Mouse (Mus musculus): Measurements from ENCODE around the gene Slc15a4. TPM values are rescaled to one million over a fixed set of nuclear protein-coding genes. Genes with fewer than 3 reads are reported as not detected.

Gene Slc15a4
- polyA plus RNA-seq, 1 experiment from 2014 or later = 17.6 TPM

GRCm38 (mm10) chr5:127649077-127649476 lies 16.4 kb upstream of the Slc15a4 start:
- Histone ChIP-seq H3K4me2 (no peak overlapping the region), H3K4me1 (replicated peaks; ENCODE audit: control insufficient read depth, insufficient read depth, low read length) (no peaks in the 10 kb centered on the region), H3K27ac (ENCODE audit: low read depth, low read length) (no peak overlapping the region), H3K36me3 (ENCODE audit: control insufficient read depth, insufficient read depth, low read length) (no peaks in the 10 kb centered on the region), H3K4me3 (ENCODE audit: low read depth, low read length) (no peak overlapping the region), H3K9me3 (ENCODE audit: control insufficient read depth, low read length) (no peaks in the 10 kb centered on the region), H3K27me3 (replicated peaks; ENCODE audit: control insufficient read depth, insufficient read depth, low read length) (no peaks in the 10 kb centered on the region), H3K9ac (ENCODE audit: low read depth, low read length) (no peak overlapping the region)
- ATAC-seq (replicated peaks; ENCODE audit: low FRiP score) (no peak), DNase-seq (ENCODE audit: low spot score) (no peak)

GRCm38 (mm10) chr5:127648046-127648445 lies 15.3 kb upstream of the Slc15a4 start:
- no peak for DNase-seq (ENCODE audit: low spot score)
- H3K9ac ChIP-seq (ENCODE audit: low read depth, low read length) = no peak overlapping the region
- no peak for ATAC-seq (replicated peaks; ENCODE audit: low FRiP score)
- WGBS = 69% methylated on average over 6 of the region's 6 CpGs
- H3K36me3 ChIP-seq (ENCODE audit: control insufficient read depth, insufficient read depth, low read length) = no peaks in the 10 kb centered on the region
- H3K27ac ChIP-seq (ENCODE audit: low read depth, low read length) = no peak overlapping the region
- H3K4me3 ChIP-seq (ENCODE audit: low read depth, low read length) = no peak overlapping the region
- no peak overlapping the region for H3K4me2 ChIP-seq
- H3K9me3 ChIP-seq (ENCODE audit: control insufficient read depth, low read length) = no peaks in the 10 kb centered on the region
- no peaks in the 10 kb centered on the region for H3K27me3 ChIP-seq (replicated peaks; ENCODE audit: control insufficient read depth, insufficient read depth, low read length)
- no peaks in the 10 kb centered on the region for H3K4me1 ChIP-seq (replicated peaks; ENCODE audit: control insufficient read depth, insufficient read depth, low read length)

GRCm38 (mm10) chr5:127641185-127641958 lies 8.7 kb upstream of the Slc15a4 start:
- DNase-seq (ENCODE audit: low spot score) (no peak), ATAC-seq (replicated peaks; ENCODE audit: low FRiP score) (no peak)
- Histone ChIP-seq H3K4me3 (ENCODE audit: low read depth, low read length) (no peak overlapping the region), H3K36me3 (ENCODE audit: control insufficient read depth, insufficient read depth, low read length) (no peaks in the 10 kb centered on the region), H3K4me1 (replicated peaks; ENCODE audit: control insufficient read depth, insufficient read depth, low read length) (no peaks in the 10 kb centered on the region), H3K9ac (ENCODE audit: low read depth, low read length) (no peak overlapping the region), H3K9me3 (ENCODE audit: control insufficient read depth, low read length) (no peaks in the 10 kb centered on the region; the same call in 1 of the 2 replicates), H3K4me2 (no peak overlapping the region), H3K27ac (ENCODE audit: low read depth, low read length) (no peak overlapping the region), H3K27me3 (replicated peaks; ENCODE audit: control insufficient read depth, insufficient read depth, low read length) (no peaks in the 10 kb centered on the region)
- 85% methylated on average over 15 of the region's 15 CpGs for whole genome bisulfite sequencing

- no peaks in the 10 kb centered on the region for H3K4me1 ChIP-seq (replicated peaks; ENCODE audit: control insufficient read depth, insufficient read depth, low read length)
- H3K27me3 ChIP-seq (replicated peaks; ENCODE audit: control insufficient read depth, insufficient read depth, low read length) = no peaks in the 10 kb centered on the region
- DNase-seq (ENCODE audit: low spot score) = no peak
- H3K9ac ChIP-seq (ENCODE audit: low read depth, low read length) = no peak overlapping the region
- H3K4me2 ChIP-seq = no peak overlapping the region
- no peaks in the 10 kb centered on the region; the same call in 1 of the 2 replicates for H3K9me3 ChIP-seq (ENCODE audit: control insufficient read depth, low read length)
- H3K4me3 ChIP-seq (ENCODE audit: low read depth, low read length) = no peak overlapping the region
- no peaks in the 10 kb centered on the region for H3K36me3 ChIP-seq (ENCODE audit: control insufficient read depth, insufficient read depth, low read length)
- WGBS = 86% methylated on average over 3 of the region's 3 CpGs
- no peak for ATAC-seq (replicated peaks; ENCODE audit: low FRiP score)
- no peak overlapping the region for H3K27ac ChIP-seq (ENCODE audit: low read depth, low read length)
These were observed 7.7 kb upstream of the Slc15a4 start for GRCm38 (mm10) chr5:127640359-127640758.

- H3K27me3 ChIP-seq (replicated peaks; ENCODE audit: control insufficient read depth, insufficient read depth, low read length) = no peaks in the 10 kb centered on the region
- no peak overlapping the region for H3K4me3 ChIP-seq (ENCODE audit: low read depth, low read length)
- H3K27ac ChIP-seq (ENCODE audit: low read depth, low read length) = no peak overlapping the region
- WGBS = 88% methylated on average over 13 of the region's 13 CpGs
- H3K4me1 ChIP-seq (replicated peaks; ENCODE audit: control insufficient read depth, insufficient read depth, low read length) = no peaks in the 10 kb centered on the region
- DNase-seq (ENCODE audit: low spot score) = no peak
- H3K9ac ChIP-seq (ENCODE audit: low read depth, low read length) = no peak overlapping the region
- H3K9me3 ChIP-seq (ENCODE audit: control insufficient read depth, low read length) = no peaks in the 10 kb centered on the region; the same call in 1 of the 2 replicates
- no peak for ATAC-seq (replicated peaks; ENCODE audit: low FRiP score)
- no peaks in the 10 kb centered on the region for H3K36me3 ChIP-seq (ENCODE audit: control insufficient read depth, insufficient read depth, low read length)
- no peak overlapping the region for H3K4me2 ChIP-seq
These were observed 6.9 kb upstream of the Slc15a4 start for GRCm38 (mm10) chr5:127639635-127640034.

GRCm38 (mm10) chr5:127639067-127639605 lies 6.4 kb upstream of the Slc15a4 start:
- 75% methylated on average over 6 of the region's 6 CpGs for WGBS
- no peaks in the 10 kb centered on the region for H3K27me3 ChIP-seq (replicated peaks; ENCODE audit: control insufficient read depth, insufficient read depth, low read length)
- no peak overlapping the region for H3K4me3 ChIP-seq (ENCODE audit: low read depth, low read length)
- H3K9me3 ChIP-seq (ENCODE audit: control insufficient read depth, low read length) = no peaks in the 10 kb centered on the region; the same call in 1 of the 2 replicates
- ATAC-seq (replicated peaks; ENCODE audit: low FRiP score) (no peak), DNase-seq (ENCODE audit: low spot score) (no peak)
- no peak overlapping the region for H3K4me2 ChIP-seq
- no peaks in the 10 kb centered on the region for H3K4me1 ChIP-seq (replicated peaks; ENCODE audit: control insufficient read depth, insufficient read depth, low read length)
- H3K36me3 ChIP-seq (ENCODE audit: control insufficient read depth, insufficient read depth, low read length) = no peaks in the 10 kb centered on the region
- no peak overlapping the region for H3K9ac ChIP-seq (ENCODE audit: low read depth, low read length)
- no peak overlapping the region for H3K27ac ChIP-seq (ENCODE audit: low read depth, low read length)

- ATAC-seq (replicated peaks; ENCODE audit: low FRiP score) = no peak
- DNase-seq (ENCODE audit: low spot score) = no peak
- Histone ChIP-seq H3K4me2 (no peak overlapping the region), H3K9me3 (ENCODE audit: control insufficient read depth, low read length) (no peaks in the 10 kb centered on the region; the same call in 1 of the 2 replicates), H3K4me1 (replicated peaks; ENCODE audit: control insufficient read depth, insufficient read depth, low read length) (no peaks in the 10 kb centered on the region), H3K9ac (ENCODE audit: low read depth, low read length) (no peak overlapping the region), H3K27ac (ENCODE audit: low read depth, low read length) (no peak overlapping the region), H3K4me3 (ENCODE audit: low read depth, low read length) (no peak overlapping the region), H3K36me3 (ENCODE audit: control insufficient read depth, insufficient read depth, low read length) (no peaks in the 10 kb centered on the region), H3K27me3 (replicated peaks; ENCODE audit: control insufficient read depth, insufficient read depth, low read length) (peaks cover 6% of the 10 kb centered on the region)
- 78% methylated on average over 2 of the region's 2 CpGs for WGBS
These were observed 5.5 kb upstream of the Slc15a4 start for GRCm38 (mm10) chr5:127638177-127638576.

GRCm38 (mm10) chr5:127637622-127638021 lies 4.9 kb upstream of the Slc15a4 start:
- no peak for ATAC-seq (replicated peaks; ENCODE audit: low FRiP score)
- H3K27me3 ChIP-seq (replicated peaks; ENCODE audit: control insufficient read depth, insufficient read depth, low read length) = peaks cover 11% of the 10 kb centered on the region
- no peak overlapping the region for H3K4me3 ChIP-seq (ENCODE audit: low read depth, low read length)
- no peaks in the 10 kb centered on the region for H3K4me1 ChIP-seq (replicated peaks; ENCODE audit: control insufficient read depth, insufficient read depth, low read length)
- no peaks in the 10 kb centered on the region for H3K36me3 ChIP-seq (ENCODE audit: control insufficient read depth, insufficient read depth, low read length)
- WGBS = 65% methylated on average over 4 of the region's 4 CpGs
- no peak for DNase-seq (ENCODE audit: low spot score)
- no peak overlapping the region for H3K4me2 ChIP-seq
- no peaks in the 10 kb centered on the region; the same call in 1 of the 2 replicates for H3K9me3 ChIP-seq (ENCODE audit: control insufficient read depth, low read length)
- H3K27ac ChIP-seq (ENCODE audit: low read depth, low read length) = no peak overlapping the region
- no peak overlapping the region for H3K9ac ChIP-seq (ENCODE audit: low read depth, low read length)

- Histone ChIP-seq H3K9me3 (ENCODE audit: control insufficient read depth, low read length) (no peaks in the 10 kb centered on the region), H3K27me3 (replicated peaks; ENCODE audit: control insufficient read depth, insufficient read depth, low read length) (peaks cover 29% of the 10 kb centered on the region)
These were observed 969 bp upstream of the Slc15a4 start for GRCm38 (mm10) chr5:127633666-127634065.

More at GRCm38 (mm10) chr5:127633666-127634065, 969 bp upstream of the Slc15a4 start:
- Histone ChIP-seq H3K9ac (ENCODE audit: low read depth, low read length) (no peak overlapping the region), H3K27ac (ENCODE audit: low read depth, low read length) (no peak overlapping the region), H3K36me3 (ENCODE audit: control insufficient read depth, insufficient read depth, low read length) (no peaks in the 10 kb centered on the region), H3K4me3 (ENCODE audit: low read depth, low read length) (no peak overlapping the region), H3K4me1 (replicated peaks; ENCODE audit: control insufficient read depth, insufficient read depth, low read length) (peaks cover 2% of the 10 kb centered on the region; the same call in 1 of the 2 replicates), H3K4me2 (no peak overlapping the region)
- 79% methylated on average over 7 of the region's 7 CpGs for WGBS
- DNase-seq (ENCODE audit: low spot score) = no peak
- ATAC-seq (replicated peaks; ENCODE audit: low FRiP score) = no peak

Measured in liver, embryonic 11.5 days (tissue).